Mouse (Mus musculus): ENCODE data around the gene AU021092.
"Not testable (repeated sequence)": the region's sequence is repeated elsewhere in the genome, so short reads cannot be mapped to it uniquely, and the experiment has no call there.

AU021092 gene

DNA sequence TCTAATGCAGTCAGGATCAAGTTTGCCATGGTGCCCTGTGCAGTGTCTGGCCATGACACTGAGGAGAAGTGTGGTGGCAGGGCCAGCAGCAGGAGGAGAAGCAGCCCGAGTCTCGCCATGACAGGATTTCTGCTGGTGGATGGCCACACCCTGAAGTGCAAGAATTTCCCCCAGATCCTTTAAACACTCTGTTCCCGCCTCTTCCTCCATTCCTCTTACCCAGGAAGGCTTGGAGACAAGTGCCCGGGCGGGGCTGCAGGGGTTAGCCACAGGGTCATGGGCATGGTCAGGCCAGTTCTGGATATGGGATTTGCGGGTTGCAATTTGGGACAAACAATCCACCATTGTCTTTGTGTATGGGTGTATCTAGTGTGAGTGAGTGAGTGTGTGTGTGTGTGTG, at the start of gene AU021092:
AU021092 (minus strand) TSS at position 160 of the 400 bp plus-strand sequence.
- no peak for DNase-seq (ENCODE audit: low read depth, low spot score)

DNA sequence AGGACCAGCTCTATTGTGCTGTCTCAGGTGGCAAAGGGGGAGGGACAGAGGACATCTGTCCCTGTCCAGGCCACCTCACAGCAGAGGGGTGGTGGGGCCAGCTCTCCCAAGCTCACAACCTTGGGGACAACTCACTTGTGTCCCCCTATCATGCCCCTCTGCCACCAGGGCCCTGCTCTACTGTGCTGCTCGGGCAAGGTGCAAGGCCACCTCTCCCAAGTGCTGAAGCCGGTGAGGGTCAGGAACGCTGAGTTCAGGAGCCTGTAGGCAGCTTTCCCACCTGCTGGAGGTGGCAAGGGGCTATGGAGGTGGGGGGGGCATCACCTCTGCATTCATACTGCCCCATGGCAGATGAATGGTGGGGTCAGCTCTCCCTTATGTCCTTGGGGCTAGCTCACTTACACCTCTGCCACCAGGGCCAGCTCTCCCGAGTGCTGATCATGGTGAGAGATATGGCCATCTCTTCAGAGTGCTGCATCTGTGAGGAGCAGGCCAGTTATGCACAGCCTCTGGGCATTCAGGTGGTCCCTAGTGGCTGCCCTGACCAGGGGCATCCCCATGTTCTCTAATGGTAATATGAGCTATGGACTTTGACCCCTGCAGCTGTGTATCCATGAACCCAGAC, 49.4 kb upstream of the AU021092 start:
- no peak for DNase-seq (ENCODE audit: low read depth, low spot score)

- DNase-seq (ENCODE audit: low read depth, low spot score): no peak
Observed at GRCm38 (mm10) chr16:5263926-5264325, 41.8 kb upstream of the AU021092 start.

DNA sequence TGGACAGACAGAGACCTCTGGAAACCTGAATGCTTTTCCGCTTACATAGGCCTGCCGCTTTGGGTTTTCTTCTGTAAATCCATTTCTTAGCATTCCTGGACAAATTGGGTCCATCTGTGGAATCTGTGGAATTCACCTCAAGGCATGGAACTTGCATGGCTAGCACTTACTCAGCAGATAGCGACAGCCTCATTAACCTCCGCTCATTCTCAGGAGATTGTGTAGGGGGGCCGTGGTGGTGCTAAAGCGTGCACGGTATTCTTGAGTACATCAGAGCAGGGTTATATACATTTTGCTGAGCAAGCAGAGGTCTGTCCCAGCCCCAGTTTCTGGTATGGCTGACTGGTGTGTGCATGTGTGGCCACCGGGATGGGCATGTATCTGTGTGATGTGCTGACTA, 41.1 kb upstream of the AU021092 start:
- no peak for DNase-seq (ENCODE audit: low read depth, low spot score)

DNA sequence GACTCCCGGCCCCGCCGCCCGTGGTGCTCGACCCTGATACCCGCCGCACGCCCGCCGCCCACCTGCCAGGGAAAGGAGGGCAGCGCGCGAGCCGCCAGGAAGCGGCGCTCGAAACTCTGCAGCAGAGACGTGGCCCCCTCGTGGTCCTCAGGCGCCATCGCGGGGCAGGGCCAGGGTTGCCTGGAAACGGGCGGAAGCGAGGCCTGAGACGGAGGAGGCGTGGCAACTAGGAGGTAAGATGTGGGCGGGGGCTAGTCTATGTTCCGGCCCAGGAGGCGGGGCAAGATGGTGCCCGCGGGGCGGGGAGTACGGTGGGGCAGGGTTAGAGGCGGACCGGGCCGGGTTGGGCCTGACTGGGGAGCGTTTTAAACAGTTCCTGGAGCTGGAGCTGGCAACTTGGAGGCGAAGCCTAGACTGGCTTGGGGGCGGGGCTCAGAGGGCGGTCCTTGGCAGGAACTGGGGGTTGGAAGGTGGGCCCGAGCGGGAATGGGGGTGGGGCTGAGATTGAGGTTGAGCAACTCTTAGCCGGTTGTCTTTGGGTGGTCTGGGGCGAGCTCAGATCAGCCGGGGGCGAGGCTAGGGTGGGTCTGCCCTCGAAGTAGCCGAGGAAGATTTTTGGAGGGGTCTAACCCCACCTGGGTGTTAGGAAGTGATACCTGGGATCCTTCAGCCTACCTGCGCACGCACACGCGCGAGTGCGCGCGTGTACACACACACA, 33.8 kb upstream of the AU021092 start, which contains the start of gene Eef2kmt:
Eef2kmt (minus strand) TSS at position 205 of the 718 bp plus-strand sequence.
- peak; percentile 100 for DNase-seq (ENCODE audit: low read depth, low spot score)

DNA sequence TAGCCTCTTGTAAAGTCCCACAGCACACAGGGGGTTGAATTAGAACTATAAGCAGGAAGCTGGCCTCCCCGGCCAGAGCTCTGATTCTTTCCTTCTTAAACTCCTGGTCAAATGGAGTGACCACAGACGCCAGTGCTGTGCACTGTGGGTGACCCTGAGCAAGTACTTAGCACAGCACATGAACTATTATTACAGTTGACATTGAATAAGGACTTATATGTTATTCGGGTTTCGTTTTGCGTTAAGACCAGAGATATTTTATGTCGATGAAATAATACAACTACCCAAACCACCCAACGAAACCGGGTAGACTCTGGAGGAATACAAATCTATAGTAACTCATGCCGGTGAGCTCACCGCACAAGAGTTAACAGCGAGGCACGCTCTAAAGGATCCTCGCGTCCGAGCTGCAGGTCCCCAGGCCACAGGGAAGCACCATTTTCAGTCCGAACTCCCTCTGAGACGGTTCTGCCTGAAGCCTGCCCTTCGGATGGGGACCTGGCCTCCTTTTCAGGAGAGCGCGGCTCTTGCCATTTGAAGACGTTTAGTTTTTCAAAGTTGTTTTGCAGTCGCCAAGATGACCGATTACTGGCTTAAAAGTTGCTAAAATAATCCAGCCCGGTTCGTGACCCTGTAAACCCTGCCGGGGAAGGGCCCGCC, 33.1 kb upstream of the AU021092 start:
- peak; percentile 31 for DNase-seq (ENCODE audit: low read depth, low spot score)

- DNase-seq (ENCODE audit: low read depth, low spot score): peak; percentile 92
Observed at GRCm38 (mm10) chr16:5254346-5255025, 32.4 kb upstream of the AU021092 start.

DNA sequence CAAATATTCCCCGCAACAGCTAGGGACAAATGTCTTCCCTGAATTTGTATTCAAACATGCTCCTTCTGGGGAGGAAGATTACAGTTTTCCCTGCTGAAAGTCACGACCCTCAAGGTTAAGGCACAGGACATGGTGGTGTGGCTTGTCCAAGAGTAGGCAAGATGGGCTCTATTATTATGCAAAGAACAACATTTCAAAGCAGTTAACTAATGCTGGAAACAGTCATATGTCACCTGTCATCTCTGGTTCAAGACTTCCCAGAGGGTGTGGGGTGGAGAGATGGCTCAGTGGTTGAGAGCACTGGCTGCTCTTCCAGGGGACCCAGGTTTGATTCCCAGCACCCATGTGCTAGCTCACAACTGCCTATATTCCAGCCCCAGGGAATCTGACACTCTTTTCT, 30.2 kb upstream of the AU021092 start:
- no peak for DNase-seq (ENCODE audit: low read depth, low spot score)

DNA sequence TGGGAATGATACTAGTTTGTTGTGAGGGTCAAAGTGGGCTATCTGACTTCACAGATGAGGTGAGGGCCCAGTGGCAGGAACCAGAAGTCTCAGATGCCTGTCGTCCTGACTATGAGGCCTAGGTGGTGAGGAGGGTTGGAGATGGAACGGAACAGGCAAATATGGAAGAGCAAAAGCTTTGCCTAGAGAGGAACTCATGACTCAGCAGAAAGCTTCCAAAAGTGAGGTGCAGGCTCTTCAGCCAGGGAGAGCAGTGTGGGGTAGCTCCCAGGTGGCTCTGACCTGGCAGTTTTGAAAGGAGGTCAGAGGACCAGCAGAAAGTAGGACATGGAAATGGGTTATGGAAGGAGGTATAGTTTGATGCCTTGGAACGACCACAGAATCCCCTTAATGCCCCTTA, 28.8 kb upstream of the AU021092 start:
- DNase-seq (ENCODE audit: low read depth, low spot score): no peak

GRCm38 (mm10) chr16:5244411-5244810, 22.3 kb upstream of the AU021092 start:
- peak; percentile 74 for DNase-seq (ENCODE audit: low read depth, low spot score)

GRCm38 (mm10) chr16:5242882-5243281, 20.8 kb upstream of the AU021092 start:
- DNase-seq (ENCODE audit: low read depth, low spot score): no peak

DNA sequence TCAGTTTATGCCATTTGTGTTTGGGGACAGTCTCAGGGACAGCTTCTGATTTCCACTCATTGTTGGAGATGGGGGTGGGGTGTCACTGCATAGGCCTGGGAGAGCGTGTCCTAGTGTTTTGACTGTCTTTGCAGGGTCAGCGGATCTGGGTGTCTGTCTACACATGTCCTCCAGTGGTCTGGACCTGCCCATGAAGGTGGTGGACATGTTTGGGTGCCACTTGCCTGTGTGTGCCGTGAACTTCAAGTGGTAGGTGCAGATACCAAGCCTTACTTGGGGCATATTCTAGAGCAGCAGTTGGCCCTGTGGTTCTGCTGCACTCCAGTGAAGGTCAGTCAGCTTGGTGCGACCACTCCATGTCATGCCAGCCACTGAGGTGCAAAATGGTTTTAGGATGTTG, 20.3 kb upstream of the AU021092 start:
- no peak for DNase-seq (ENCODE audit: low read depth, low spot score)

- peak; percentile 96 for DNase-seq (ENCODE audit: low read depth, low spot score)
Observed at GRCm38 (mm10) chr16:5233418-5234313, 11.6 kb upstream of the AU021092 start, which contains the start of gene Alg1. TSS of gene Alg1 (plus strand) at chr16:5233621.

GRCm38 (mm10) chr16:5232982-5233381, 10.9 kb upstream of the AU021092 start:
- DNase-seq (ENCODE audit: low read depth, low spot score): no peak

- DNase-seq (ENCODE audit: low read depth, low spot score): not testable (repeated sequence)
Observed at GRCm38 (mm10) chr16:5228103-5228502, 6.0 kb upstream of the AU021092 start.

DNA sequence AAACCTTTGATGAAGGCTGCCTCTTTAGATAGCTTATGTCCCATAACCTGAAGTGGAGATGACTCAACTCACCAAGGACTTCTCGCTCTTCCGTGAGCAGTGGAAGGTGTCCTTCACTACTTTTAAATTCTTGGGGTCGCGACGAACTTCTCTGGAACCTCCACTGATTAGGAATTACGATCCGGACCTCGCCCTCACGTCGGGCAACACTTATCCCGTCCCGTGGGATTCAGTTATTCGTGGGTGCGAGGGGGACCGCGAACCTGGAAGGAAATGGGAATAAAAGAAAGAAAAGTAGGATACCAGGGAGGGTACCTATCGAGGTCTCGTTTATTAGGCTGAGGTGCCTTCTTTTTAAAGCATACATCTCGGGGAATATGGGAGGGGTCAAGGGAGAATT, 5.4 kb upstream of the AU021092 start:
- DNase-seq (ENCODE audit: low read depth, low spot score): not testable (repeated sequence)

DNA sequence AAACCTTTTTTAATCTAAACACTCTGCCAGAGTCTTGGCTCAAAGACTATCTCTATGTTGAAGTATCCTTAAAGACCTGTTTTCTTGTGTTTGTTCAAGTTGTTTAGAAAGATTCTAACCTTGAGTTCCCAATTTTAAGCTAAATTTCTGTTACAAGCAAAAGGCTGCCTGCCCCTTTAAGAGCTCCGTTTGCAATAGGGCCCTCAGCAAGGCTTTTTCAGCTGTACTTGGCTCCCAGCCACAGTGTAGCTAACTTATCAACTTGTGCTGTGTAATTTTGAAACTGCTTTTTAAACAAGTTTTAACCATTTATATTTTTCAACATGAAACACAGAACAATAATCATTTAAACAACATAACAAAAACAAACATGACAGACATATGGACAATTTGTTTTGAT, 4.4 kb upstream of the AU021092 start:
- DNase-seq (ENCODE audit: low read depth, low spot score): not testable (repeated sequence)

DNA sequence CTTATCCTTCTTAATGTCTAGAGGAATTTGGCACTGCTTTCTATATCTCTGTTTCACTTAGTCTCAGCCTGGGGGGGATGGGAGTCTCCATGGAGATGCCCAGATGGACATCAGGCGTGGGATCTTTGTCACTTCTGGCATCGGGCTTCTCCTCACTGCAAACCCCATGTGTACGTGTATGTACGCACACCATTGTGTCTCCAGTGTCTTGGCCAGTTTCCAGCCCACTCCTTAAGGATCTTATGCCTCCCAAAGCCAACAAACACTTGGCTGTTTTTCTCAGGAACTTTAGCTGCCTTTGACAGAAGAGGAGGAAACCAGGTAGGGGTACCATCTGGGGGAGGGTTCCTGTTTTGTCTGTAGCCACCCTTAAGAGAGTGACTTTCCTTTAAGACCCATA, 696 bp downstream of the AU021092 start:
- DNase-seq (ENCODE audit: low read depth, low spot score): no peak

DNA sequence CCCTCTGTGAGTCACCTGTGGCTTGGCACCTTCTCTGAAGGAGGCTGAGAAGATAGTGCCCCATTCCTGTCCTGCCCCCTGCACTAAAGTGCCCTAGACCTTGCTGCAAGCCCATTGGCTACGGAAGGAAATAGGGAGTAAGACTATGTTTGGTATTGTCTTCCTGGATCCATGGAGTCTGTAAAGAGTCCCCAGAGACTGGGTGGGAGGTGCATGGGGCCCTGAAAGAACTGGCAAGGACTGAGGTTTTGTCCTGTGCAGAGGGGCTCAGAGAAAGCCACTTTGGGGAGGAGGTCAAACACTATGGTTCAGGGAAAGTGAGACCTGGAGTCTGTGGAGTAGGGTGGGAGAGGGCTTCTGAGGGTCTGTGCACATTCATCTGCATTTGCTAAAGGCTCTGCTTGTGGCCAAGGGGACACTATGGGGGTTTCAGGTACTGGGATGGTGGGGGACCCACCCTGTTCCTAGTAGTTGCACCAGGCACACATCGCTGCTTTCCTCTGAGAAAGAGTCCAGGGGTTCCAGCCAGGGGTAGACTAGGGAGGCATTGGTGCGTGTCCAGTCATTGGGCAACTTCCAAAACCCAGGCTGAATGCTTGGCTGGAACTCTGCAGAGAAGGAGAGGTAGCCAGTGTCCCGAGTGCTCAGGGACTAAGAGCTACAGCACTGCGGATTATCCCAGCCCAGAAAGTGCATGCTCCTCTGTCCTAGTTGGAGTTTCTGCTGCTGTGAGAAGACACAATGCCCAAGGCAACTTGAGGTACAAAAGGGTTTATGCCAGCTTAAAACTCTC, 4.6 kb downstream of the AU021092 start:
- DNase-seq (ENCODE audit: low read depth, low spot score): no peak

GRCm38 (mm10) chr16:5216686-5217085, 5.4 kb downstream of the AU021092 start:
- no peak for DNase-seq (ENCODE audit: low read depth, low spot score)
